Mouse (Mus musculus) gastrocnemius, adult 18-20 months (tissue): ENCODE measurements at regions not wholly inside any gene's neighbourhood (a gene's known extent, or its start where the extent isn't known, plus 50 kb on each side); places are given as distances from the start of the nearest gene placed in this dataset.
"Not testable (repeated sequence)": the region's sequence is repeated elsewhere in the genome, so short reads cannot be mapped to it uniquely, and the experiment has no call there.

ENCODE experiments used
- DNase-seq: peaks from one replicate; pipeline ENCODE4 v3.0.0; 2021; ENCODE audit warnings: low spot score

DNA sequence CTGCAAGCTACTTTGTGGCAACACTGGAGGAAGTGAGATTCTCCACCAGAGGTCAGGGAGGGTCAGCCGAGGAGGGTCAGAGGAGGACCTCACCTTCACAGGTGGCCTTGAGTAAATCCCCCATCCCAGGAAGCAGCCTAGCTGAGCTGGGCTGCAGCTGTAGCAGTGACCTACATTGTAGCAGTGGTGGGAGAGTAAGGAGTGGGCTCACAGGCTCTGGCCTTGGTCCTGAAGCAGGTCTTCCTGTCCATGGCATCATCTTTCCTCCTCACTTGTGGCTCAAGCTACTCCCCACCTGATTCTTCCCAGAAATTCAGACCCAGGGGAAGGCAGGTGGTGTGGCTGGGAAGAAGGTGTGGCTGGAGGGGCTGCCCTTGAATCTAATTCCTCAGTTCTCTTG lies 84.3 kb downstream of the 1810013L24Rik start:
- DNase-seq = not testable (repeated sequence)

DNA sequence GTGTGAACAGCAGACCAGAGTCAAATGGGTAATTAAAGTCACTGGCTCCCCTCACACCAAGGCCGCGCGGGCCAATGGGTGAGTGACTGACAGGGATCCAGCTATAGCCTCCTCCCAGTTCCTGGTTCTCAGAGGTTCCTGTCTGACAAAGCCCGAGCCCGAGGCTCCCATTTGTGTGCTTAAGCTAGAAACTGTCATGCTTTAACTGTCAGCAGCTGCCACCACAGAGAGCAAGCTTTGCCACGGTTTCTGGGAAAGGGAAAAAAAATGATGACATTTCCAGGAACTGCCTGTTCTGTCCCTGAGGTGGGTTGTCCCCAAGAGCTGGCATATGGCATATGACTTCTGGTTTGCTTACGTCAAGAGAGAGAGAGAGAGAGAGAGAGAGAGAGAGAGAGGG lies 86.2 kb downstream of the 1810013L24Rik start:
- no peak for DNase-seq

DNA sequence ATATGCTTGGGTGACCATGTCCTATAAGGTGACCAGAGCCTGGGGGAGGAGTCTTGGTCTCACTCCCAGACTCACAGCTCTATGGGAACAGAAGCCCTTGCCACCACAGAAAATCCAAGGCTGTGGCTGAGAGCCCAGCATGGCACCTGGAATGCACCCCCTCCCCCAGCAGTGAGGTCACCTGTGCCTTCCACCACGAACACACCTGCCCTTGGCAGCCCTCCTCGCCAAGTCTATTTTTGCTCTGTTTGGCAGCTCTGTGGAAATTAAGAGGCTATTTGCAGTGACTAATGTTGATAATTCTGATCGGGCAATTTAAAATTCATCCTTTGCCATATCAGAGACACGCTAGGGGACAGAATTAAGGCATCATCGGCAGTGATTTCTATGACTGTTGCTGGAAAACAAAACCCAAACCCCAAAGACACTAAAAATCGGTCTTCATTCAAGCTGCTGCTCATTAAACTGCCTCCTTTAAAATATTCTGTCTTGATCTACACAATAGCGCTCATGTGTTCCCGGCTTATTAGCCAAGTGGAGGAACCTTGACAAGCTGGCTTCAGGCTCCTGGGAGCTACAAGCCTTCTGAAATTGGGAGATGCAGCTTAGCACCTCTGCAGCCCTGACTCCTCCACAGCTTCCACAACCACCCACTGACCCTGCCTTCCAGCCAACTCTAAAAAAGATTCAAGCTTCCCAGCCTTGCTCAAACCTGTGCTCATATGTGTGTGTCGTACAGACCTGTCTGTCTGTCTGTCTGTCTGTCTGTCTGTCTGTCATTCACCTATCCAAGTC lies 89.0 kb downstream of the 1810013L24Rik start:
- DNase-seq = no peak

DNA sequence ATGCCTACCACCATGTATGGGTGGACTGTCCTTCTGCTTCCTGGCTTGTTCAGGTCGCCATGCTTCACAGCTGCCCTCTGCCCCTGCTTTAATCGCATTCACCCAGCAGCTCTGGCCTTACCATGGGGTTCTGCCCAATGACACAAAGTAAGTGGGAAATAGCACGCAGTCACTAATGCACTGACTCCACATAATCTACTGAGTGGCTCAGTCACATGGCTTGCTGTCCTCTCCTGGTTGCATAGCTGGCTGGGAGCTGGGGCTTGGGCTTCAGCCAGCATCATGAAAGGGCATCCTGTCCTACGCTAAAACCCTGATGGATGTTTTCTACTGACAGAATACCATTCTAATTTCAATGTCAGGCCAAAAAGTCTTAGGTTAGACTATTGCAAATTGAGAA lies 94.8 kb downstream of the 1810013L24Rik start:
- no peak for DNase-seq

DNA sequence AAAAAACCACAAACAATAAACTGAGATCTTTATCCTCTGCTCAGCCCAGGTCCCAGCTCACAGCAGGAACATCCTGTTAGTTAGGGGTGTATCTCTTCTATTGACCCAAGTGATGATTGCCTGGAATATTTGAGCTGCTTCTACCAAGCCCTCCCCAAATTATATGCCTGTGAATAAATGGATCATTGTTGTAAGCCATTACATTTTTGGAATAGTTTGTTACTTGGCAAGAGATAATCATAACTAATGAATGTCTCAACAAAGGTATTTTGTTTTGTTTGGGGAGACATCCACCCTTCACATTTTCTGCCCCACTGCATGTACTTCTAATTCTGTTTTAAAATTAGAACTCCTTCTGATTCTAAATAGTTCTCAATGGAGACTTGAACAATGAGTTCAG lies 102.1 kb downstream of the 1810013L24Rik start:
- DNase-seq = no peak

DNA sequence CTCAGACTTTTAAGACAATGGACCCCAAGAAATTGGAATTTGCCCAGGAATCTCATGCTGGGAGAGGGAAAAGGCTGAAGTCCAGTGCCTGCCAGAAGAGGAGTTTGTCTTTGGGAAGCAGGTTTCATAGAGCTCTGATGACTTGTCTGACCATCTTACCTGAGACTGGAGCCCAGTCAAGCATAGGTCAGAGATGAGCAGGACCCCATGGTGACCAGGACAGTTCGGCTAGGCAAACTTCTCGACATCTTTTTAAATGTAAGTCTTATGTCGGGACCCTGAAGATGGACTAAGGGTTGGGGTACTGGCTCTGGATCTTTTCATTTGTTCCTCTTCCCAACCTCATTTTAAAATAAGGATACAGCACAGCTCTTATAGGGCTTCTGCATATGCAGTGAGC lies 103.2 kb downstream of the 1810013L24Rik start:
- DNase-seq = no peak

DNA sequence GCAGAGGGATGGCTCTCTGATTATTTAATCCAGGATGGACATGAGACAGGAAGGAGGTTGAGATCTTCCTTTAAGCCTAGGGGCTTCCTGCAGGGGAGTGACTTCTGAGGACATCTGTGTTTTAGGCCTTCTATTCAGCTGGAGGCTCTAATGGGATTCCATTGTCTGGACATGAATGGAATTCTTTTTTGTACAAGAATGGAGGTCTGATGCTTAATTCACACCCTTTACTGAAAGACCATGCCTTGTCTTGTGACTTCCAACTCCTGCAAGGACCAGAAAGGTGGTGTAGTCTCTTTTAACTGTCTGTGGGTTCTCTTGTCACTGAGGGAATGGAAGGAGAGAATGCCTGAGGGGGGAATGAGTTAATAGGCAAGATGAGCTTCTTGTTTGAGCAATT lies 106.5 kb downstream of the 1810013L24Rik start:
- no peak for DNase-seq

DNA sequence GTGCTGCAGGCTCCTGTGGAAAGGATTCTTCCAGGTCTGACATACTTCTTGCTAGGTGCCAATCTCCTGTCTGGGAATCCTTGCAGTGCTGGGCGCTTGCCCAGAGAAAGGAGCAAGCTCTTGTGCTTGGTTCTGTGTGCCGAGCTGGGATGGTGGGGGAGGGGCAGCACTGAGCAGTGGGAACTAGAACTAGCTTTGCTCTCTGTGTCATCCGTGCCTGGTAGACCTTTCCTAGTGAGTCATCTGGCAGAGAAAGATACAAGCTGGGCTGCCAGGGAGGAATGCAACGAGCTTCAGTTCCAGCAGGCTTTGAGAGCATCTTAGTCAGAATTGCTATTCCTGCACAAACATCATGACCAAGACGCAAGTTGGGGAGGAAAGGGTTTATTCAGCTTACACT lies 108.6 kb downstream of the 1810013L24Rik start:
- no peak for DNase-seq

DNA sequence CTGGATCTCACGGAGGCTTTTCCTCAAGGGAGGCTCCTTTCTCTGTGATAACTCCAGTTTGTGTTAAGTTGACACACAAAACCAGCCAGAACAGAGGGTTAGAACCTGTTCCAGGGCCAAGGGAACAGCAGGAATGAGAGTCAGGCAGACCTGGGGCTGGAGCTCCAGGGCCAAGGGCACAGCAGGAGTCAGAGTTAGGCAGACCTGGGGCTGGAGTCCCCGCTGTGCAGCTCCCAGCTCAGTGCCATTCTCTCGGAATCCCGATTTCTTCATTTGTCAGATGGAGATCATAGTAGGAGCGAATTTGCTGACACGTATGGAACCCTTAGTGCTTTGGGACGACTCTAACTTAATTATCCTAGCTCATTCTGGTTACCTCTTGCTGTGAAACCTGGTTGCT lies 109.2 kb downstream of the 1810013L24Rik start:
- DNase-seq = no peak

DNA sequence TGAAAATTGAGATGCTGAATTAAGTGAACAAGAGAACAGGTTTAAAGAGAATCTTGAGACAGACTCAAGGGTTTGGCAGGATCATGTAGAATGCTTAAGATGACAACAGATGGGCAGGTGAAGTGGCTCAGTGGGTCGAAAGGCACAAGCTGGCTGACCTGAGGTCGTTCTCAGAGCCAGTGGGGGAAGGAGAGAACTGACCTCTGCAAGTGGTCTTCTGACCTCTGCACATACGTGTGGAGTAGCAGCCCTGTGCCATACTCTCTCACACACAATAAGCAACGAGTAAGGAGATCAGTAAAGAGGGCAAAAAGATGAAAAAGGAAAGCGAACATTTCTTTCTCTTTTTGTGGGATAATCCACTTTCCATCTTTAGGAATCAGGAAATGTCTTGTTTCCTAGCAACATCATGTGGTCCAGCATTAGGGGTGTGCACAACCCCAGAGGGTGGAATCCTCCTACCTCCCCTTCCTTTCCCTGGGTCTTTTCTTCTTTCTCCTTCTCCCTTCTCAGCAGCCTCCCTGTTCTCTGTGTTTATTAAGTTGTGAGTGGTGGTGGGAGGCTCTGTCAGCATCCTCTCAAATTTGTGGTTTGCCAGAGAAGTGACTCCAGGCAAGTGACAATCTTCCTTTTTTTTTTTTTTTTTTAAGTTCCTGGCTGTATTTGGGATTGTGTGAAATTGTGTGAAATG lies 114.7 kb downstream of the 1810013L24Rik start:
- DNase-seq = no peak

DNA sequence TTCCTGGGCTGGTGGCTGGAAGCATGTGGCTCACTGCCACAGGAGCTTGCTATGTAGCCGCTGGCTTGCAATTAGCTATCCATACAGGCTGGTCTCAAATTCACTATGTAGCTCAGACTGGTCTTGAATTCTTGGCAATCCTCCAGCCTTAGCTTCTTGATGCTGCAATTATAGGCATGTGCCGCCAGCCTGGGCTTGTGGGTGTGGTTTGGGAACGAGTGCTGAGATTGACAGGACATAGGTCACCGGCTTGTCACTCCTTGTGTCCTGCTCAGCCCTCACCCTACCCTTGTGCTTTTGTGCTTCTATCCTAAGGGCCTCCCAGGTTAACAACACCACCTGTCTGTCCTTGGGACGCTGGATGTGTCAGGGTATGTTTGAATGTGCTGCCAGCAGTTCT lies 117.9 kb downstream of the 1810013L24Rik start:
- DNase-seq = no peak

DNA sequence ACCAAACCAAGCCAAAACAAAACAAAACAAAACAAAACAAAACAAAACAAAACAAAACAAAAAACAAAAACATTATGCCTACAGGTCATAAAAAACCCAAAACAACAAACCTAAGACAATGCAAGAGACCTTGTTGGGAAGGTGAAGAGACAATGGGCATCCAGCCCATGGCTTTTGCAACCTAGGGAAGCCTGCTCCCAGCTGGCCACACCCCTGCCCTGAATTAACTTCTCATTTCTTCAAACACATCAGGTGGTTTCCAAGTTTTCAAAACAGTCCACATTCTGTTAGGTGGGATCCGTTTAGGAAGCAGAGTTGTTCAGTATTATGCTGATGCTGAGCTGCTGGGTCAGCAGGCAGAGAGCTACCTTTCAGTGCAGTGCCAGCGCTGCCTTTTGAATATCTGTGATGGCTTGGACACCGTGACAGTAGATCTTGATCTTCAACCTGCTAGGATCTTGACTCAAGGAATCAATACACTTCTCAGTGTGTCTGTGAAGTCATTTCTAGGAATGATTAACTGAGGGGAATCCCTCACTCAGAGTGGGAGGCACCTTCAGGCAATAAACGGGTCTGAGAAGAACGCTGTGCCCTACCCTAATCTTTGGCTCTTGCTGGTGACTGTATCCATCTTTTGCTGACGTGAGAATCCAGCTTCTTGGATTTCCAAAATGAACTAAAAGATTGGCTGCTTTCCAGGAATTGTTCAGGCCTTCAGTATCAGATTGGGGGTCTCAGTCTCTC lies 121.4 kb downstream of the 1810013L24Rik start:
- no peak for DNase-seq

DNA sequence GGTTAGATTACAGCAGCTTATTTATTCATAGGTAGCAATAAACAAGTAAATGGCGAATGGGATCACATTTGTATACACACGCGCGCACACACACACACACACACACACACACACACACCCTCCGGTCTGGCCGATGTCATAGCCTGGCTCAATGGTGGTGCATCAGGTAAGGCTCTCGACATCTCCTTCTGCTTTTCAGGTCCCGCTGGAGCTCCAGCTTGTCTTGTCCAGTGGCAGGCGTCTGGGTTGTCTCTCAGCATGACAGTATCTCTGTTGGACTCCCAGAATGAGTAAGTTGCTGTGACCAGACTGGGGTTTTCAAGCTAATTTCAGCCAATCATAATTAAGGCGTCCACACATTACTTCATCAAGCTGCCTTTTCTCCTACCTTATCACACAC lies 131.8 kb downstream of the 1810013L24Rik start:
- no peak for DNase-seq

DNA sequence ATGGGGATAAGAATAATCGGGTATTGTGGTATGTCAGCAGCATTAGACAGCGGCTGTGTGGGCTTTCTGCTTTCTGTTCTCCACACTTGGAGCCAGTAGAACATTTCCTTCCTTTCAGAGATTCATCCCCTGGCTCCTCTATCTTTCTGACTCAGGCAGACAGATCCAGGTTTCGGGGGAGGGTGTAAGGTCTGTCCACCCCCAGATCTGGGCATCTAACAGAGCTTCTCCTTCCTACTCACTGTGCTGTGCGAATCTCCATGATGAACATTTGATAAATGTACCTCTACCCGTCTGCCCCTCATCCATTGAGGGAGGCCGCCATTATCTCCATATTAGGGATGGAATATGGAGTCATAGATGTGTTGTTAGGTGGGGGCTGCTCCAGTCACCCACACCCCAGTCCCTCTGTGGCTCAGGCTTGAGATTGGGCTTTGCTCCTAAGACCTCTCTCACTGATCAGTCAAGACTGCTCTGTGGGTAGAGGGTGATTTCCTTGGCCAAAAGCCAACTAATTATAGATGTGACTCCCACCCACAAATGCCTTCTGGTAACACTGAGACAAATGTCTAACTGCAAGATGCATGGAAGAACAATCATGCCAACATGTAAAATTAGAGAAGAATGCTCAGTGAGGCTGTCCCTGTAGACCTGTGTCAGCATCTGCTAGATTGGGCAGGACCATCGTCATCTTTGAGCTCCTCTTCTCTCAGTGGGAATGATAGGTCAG lies 163.8 kb downstream of the 1810013L24Rik start:
- DNase-seq = no peak

DNA sequence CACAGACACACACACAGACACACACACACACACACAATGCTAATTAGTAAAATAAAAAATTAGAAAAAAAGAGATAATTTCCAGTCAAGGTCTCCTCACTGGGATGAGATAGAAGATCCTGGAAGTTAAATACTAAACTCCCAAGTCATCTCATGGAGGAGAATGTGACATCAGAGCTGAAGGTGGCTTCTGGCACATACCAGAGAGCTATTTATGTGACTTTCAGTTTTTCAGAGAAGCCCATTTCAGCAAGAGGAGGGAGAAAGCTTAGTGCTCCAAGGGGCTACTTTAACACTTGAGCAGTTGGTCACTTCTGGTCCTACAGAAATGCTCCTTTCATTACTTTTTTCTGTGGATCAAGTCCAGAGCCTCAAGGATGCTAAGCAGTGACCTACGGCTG lies 164.6 kb downstream of the 1810013L24Rik start:
- DNase-seq = no peak

DNA sequence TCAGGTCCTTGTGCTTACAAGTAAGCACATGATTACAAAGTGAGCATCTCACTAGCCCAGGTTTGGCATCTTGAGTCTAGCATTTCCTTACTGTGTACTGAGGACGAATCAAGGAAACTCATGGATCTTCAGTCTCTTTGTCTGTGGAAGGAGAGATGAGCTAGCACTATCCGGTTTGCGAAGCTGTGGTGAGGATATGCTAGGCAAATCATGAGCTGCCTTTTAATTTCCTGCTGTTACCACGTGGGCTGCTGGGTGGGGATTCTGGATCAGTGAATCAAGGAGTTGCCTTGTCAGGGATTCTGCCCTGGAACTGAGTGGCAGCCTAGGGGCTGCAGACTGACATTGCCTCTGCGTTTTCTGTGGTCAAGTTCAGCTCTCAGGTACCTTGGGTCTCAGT lies 167.3 kb downstream of the 1810013L24Rik start:
- no peak for DNase-seq

DNA sequence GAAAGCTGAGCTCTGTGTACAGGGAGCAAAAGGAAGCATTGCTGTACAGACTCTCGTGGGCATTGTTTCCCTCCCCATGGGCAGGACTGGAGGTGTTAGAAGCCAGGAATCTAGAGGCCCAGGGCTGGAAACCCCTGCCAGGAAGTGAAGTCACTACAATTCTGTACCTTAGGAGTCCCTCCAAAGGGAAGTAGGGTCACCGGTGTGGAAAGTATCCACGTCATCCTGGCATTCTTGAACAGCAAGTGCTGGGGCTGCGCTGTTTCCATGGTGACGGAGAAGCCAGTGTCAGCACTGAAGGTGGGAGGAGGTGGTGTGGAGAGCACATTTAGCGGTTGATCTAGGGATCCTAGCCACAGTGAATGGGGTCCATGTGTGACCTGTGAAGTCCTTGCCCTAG lies 174.1 kb downstream of the 1810013L24Rik start:
- no peak for DNase-seq

DNA sequence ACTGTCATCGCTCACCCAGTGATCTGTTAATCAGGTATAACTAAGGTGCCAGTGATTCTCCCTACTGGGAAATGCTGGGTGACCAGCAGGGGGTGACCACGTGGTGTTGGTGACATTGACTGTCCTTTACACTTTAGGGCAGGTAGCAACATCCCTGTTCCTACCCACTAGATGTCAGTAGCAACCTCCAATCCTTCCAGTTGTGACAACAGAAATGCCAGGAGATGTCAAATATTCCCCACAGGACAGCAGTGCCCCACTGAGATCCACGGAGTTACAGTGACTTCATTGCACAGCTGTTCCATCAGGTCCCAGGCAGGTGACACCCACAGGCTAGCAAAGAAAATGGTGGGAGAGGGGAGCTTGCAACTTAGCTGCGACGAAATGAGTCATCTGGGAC lies 176.0 kb downstream of the 1810013L24Rik start:
- no peak for DNase-seq

DNA sequence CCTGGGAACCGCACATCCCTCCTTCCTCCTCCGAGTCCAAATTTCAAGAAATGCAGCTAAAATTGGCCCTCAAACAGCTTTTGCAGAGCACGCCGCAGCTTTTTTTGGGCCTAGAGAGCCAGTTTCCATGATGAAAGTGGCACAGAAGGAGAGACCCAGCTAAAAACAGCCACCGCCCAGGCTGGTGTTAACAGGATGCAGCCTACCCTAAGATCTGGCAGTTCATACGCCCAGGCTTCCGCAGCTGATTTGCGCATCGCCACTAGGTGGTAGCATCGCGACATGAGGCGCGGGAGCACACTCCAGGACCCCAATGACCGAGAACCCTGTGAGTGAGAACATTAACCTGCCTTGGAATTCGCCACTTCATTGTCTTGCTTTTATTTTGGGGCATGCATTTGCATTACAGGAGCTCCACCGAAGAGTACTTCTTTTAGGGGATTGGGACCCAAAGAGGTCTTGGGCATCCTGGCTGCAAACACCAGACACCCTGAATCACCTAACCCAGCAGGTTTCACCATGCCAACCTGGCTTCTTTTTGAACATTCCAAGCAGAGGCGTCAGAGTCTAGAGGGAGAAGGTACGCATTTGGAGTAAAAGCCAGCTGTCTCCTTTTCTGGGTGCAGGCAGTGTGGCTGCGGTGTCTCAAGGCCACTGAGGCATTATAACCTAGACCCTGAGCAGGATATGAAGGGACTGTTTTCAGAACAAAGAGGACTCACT lies 179.6 kb downstream of the 1810013L24Rik start:
- peak; percentile 32 for DNase-seq

DNA sequence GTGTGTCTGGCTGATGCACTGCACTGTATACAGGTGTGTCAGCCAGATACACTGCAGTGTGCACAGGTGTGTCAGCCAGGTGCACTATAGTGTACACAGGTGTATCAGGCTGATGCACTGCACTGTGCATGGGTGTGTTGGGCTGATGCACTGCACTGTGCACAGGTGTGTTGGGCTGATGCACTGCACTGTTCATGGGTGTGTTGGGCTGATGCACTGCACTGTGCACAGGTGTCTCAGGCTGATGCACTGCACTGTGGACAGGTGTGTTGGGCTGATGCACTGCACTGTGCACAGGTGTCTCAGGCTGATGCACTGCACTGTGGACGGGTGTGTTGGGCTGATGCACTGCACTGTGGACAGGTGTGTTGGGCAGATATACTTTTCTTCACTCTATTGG lies 181.2 kb downstream of the 1810013L24Rik start:
- DNase-seq = no peak

DNA sequence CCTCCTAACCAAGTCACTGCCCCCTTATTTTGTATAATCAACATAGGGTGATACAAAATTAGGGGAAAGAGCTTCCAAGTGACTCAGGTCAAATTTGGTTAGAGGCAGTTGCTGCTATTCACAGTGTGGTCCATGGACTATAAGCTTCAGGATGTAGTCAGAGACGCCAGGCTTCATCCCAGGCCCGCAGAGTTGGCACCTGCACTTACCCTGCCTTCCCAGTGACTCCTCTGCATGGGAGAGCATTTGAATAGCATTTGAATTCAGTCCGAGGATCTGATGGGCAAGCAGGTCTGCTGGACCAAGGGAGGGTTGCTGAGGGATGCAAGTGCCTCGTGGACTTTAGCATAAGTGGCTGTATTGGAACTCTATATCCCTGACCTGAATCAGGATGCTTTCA lies 181.8 kb downstream of the 1810013L24Rik start:
- no peak for DNase-seq
